Mouse (Mus musculus) G1E (cell line): ENCODE results near the gene Erbb4.

Experiments used
- CTCF ChIP-seq: IDR thresholded peaks from 2 replicates; pipeline ENCODE4 v1.5.1; 2012; ENCODE audit warnings: low read depth, low read length, inconsistent platforms, mixed read lengths
- TAL1 ChIP-seq: conservative IDR thresholded peaks from 2 replicates; pipeline ENCODE4 v1.6.1; 2012; ENCODE audit warnings: low read depth, low read length, inconsistent platforms, mixed read lengths

DNA sequence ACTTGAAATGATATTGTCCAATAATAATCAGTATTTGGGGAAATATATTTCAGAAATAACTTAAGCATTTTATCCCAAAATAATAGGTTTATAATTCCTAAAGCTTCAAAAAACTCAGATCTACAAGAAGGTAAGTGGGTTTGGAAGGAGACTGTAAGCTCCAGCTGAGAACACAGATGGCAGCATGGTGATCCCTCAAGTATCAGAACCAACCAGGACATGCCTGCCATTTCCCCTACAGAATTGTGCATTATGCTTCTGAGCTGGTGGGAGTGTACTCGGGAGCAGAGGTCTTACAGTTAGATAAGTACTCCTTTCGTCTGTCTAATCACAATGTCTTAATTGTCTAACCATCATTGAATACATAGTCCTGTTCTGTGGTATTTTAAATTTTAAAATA, 823.4 kb downstream of the Erbb4 start:
- TF ChIP-seq CTCF, result no peak
- no peak for TF ChIP-seq TAL1
